Mouse (Mus musculus) ES-Bruce4 (cell line): ENCODE data around the gene Myl12a.

Experiments used
- CTCF ChIP-seq: IDR thresholded peaks from one replicate; pipeline ENCODE4 v1.8.1; 2011; ENCODE audit warnings: low read depth, low read length
- POLR2A ChIP-seq: IDR thresholded peaks from one replicate; pipeline ENCODE4 v1.8.1; 2011; ENCODE audit warnings: low read length; ENCODE audit not compliant: insufficient read depth

- no peak for TF ChIP-seq CTCF
- TF ChIP-seq POLR2A, result no peak
Observed at GRCm38 (mm10) chr17:70965281-70965680, 37.4 kb downstream of the Myl12a start.
